Mouse (Mus musculus) embryonic facial prominence, embryonic 14.5 days (tissue): ENCODE results near the gene Jkamp. TPM values are rescaled to one million over a fixed set of nuclear protein-coding genes. Genes with fewer than 3 reads are reported as not detected.

ENCODE experiments used
- ATAC-seq: fragments of 200-750 bp; cut with Nextera tagmentation; 2 replicates; pipeline ENCODE4 v1.8.0; 2017; ENCODE audit warnings: low read depth, moderate number of reproducible peaks, moderate TSS enrichment
- DNase-seq: peaks from one replicate; pipeline ENCODE4 v3.0.0-alpha.2; 2015; ENCODE audit warnings: low spot score
- H3K27ac ChIP-seq: fragments of 300-500 bp; sonication (generic); replicated peaks from 2 replicates; pipeline ENCODE4 v1.5.1; 2014; ENCODE audit warnings: low read depth, mild to moderate bottlenecking, low read length, moderate library complexity
- H3K27me3 ChIP-seq: fragments of 300-500 bp; sonication (generic); replicated peaks from 2 replicates; pipeline ENCODE4 v1.6.1; 2014; ENCODE audit warnings: low read length; ENCODE audit not compliant: control insufficient read depth, insufficient read depth
- H3K36me3 ChIP-seq: fragments of 300-500 bp; sonication (generic); 2 replicates; pipeline ENCODE4 v1.6.1; 2014; ENCODE audit warnings: low read length, mixed read lengths; ENCODE audit not compliant: control insufficient read depth, insufficient read depth
- H3K4me1 ChIP-seq: fragments of 300-500 bp; sonication (generic); 2 replicates; pipeline ENCODE4 v1.6.1; 2014; ENCODE audit warnings: antibody characterized with exemption, low read length; ENCODE audit not compliant: control insufficient read depth, insufficient read depth
- H3K4me2 ChIP-seq: fragments of 300-500 bp; sonication (generic); 2 replicates; pipeline ENCODE4 v1.6.1; 2014; ENCODE audit warnings: low read depth, mild to moderate bottlenecking, low read length, moderate library complexity, mixed read lengths
- H3K4me3 ChIP-seq: fragments of 300-500 bp; sonication (generic); 2 replicates; pipeline ENCODE4 v1.5.1; 2014; ENCODE audit warnings: low read depth, mild to moderate bottlenecking, low read length
- H3K9ac ChIP-seq: fragments of 300-500 bp; sonication (generic); 2 replicates; pipeline ENCODE4 v1.6.1; 2014; ENCODE audit warnings: low read depth, mild to moderate bottlenecking, low read length, moderate library complexity, mixed read lengths
- H3K9me3 ChIP-seq: fragments of 300-500 bp; sonication (generic); 2 replicates; pipeline ENCODE4 v1.6.1; 2016; ENCODE audit warnings: low read length; ENCODE audit not compliant: control insufficient read depth
- WGBS: fragments of 180-500 bp; shearing (Covaris S2); extraction: QIAGEN DNeasy Blood & Tissue Kit; methylation state at CpG from one replicate; pipeline ENCODE4 v1.1.7; 2014; 5-methylcytosine and 5-hydroxymethylcytosine counted together
- polyA plus RNA-seq: library from polyadenylated mRNA; unstranded; fragments of >200 nt; fragmentation: Nextera tagmentation; extraction: Ambion mirVana; gene quantifications from 2 replicates; pipeline ENCODE4 v1.2.1, GENCODE M21; 2014

Gene Jkamp
- polyA plus RNA-seq, 1 experiment from 2014 or later, result 49.3 TPM

GRCm38 (mm10) chr12:72081961-72082360 lies 3.4 kb upstream of the Jkamp start:
- no peaks in the 10 kb centered on the region for H3K27me3 ChIP-seq
- no peak for DNase-seq
- H3K4me1 ChIP-seq, result peaks cover 13% of the 10 kb centered on the region; the same call in 1 of the 2 replicates
- WGBS, result 77% methylated on average over 3 of the region's 3 CpGs
- no peaks in the 10 kb centered on the region for H3K36me3 ChIP-seq
- no peaks in the 10 kb centered on the region for H3K9me3 ChIP-seq
- H3K9ac ChIP-seq, result 0 out of 2 replicates have a peak overlapping the region, but pooled peaks have one; percentile 46
- no peak overlapping the region for H3K27ac ChIP-seq
- ATAC-seq, result no peak
- H3K4me2 ChIP-seq, result peak overlapping the region; percentile 47; the same call in 1 of the 2 replicates
- no peak overlapping the region for H3K4me3 ChIP-seq

GRCm38 (mm10) chr12:72082370-72082769 lies 3.0 kb upstream of the Jkamp start:
- DNase-seq (peak; percentile 30), ATAC-seq (no peak)
- H3K27me3 ChIP-seq, result no peaks in the 10 kb centered on the region
- 24% methylated on average over 18 of the region's 18 CpGs for WGBS
- H3K9me3 ChIP-seq, result no peaks in the 10 kb centered on the region
- H3K4me3 ChIP-seq, result peak overlapping the region; percentile 3; the same call in 1 of the 2 replicates
- H3K4me2 ChIP-seq, result peak overlapping the region; percentile 47
- H3K27ac ChIP-seq, result no peak overlapping the region
- peaks cover 16% of the 10 kb centered on the region for H3K4me1 ChIP-seq
- no peaks in the 10 kb centered on the region for H3K36me3 ChIP-seq
- peak overlapping the region; percentile 46; the same call in 1 of the 2 replicates for H3K9ac ChIP-seq

- H3K27ac ChIP-seq, result no peak overlapping the region
- no peak overlapping the region for H3K4me2 ChIP-seq
- no peaks in the 10 kb centered on the region for H3K27me3 ChIP-seq
- H3K9ac ChIP-seq, result no peak overlapping the region
- no peak for DNase-seq
- no peaks in the 10 kb centered on the region for H3K36me3 ChIP-seq
- no peak overlapping the region for H3K4me3 ChIP-seq
- 84% methylated on average over 9 of the region's 9 CpGs for WGBS
- H3K9me3 ChIP-seq, result no peaks in the 10 kb centered on the region
- H3K4me1 ChIP-seq, result peaks cover 25% of the 10 kb centered on the region
- ATAC-seq, result no peak
These were observed 2.1 kb upstream of the Jkamp start for GRCm38 (mm10) chr12:72083265-72083664.

- H3K4me2 ChIP-seq, result peak overlapping the region; percentile 87
- H3K4me3 ChIP-seq, result peak overlapping the region; percentile 64
- H3K27ac ChIP-seq, result peak overlapping the region; percentile 81
- no peak for ATAC-seq
- peaks cover 25% of the 10 kb centered on the region for H3K4me1 ChIP-seq
- H3K9ac ChIP-seq, result peak overlapping the region; percentile 79
- no peaks in the 10 kb centered on the region for H3K27me3 ChIP-seq
- H3K9me3 ChIP-seq, result no peaks in the 10 kb centered on the region
- whole genome bisulfite sequencing, result 2% methylated on average over 35 of the region's 46 CpGs
- no peaks in the 10 kb centered on the region for H3K36me3 ChIP-seq
- DNase-seq, result peak; percentile 64
These were observed 947 bp upstream of the Jkamp start for GRCm38 (mm10) chr12:72084261-72085023.

GRCm38 (mm10) chr12:72085024-72085328 lies 413 bp upstream of the Jkamp start:
- H3K4me2 ChIP-seq, result peak overlapping the region; percentile 87
- 0 out of 2 replicates have a peak, but pooled peaks cover 3% of the 10 kb centered on the region for H3K36me3 ChIP-seq
- ATAC-seq (no peak; the same call in 1 of the 2 replicates), DNase-seq (no peak)
- no peaks in the 10 kb centered on the region for H3K27me3 ChIP-seq
- H3K27ac ChIP-seq, result peak overlapping the region; percentile 81
- WGBS, result 2% methylated on average over 17 of the region's 31 CpGs
- peak overlapping the region; percentile 64 for H3K4me3 ChIP-seq
- no peaks in the 10 kb centered on the region for H3K9me3 ChIP-seq
- peak overlapping the region; percentile 79 for H3K9ac ChIP-seq
- H3K4me1 ChIP-seq, result peaks cover 25% of the 10 kb centered on the region

- H3K27ac ChIP-seq, result peak overlapping the region; percentile 95
- H3K4me2 ChIP-seq, result peak overlapping the region; percentile 87
- ATAC-seq (no peak), DNase-seq (no peak)
- H3K27me3 ChIP-seq, result no peaks in the 10 kb centered on the region
- H3K4me1 ChIP-seq, result peaks cover 25% of the 10 kb centered on the region
- peak overlapping the region; percentile 85 for H3K9ac ChIP-seq
- H3K4me3 ChIP-seq, result peak overlapping the region; percentile 64
- H3K9me3 ChIP-seq, result no peaks in the 10 kb centered on the region
- WGBS, result 1% methylated on average over 18 of the region's 18 CpGs
- H3K36me3 ChIP-seq, result peaks cover 16% of the 10 kb centered on the region; the same call in 1 of the 2 replicates
These were observed 907 bp downstream of the Jkamp start for GRCm38 (mm10) chr12:72086166-72086825.

GRCm38 (mm10) chr12:72089802-72090201 lies 4.4 kb downstream of the Jkamp start:
- Histone ChIP-seq H3K9me3 (no peaks in the 10 kb centered on the region), H3K27ac (no peak overlapping the region), H3K36me3 (peaks cover 50% of the 10 kb centered on the region), H3K4me3 (no peak overlapping the region), H3K4me1 (peaks cover 15% of the 10 kb centered on the region), H3K9ac (no peak overlapping the region), H3K27me3 (no peaks in the 10 kb centered on the region), H3K4me2 (no peak overlapping the region)
- WGBS, result 94% methylated on average over 4 of the region's 4 CpGs
- DNase-seq, result no peak
- ATAC-seq, result no peak

- Histone ChIP-seq H3K27ac (no peak overlapping the region), H3K4me3 (no peak overlapping the region), H3K9me3 (no peaks in the 10 kb centered on the region), H3K36me3 (peaks cover 86% of the 10 kb centered on the region), H3K4me2 (no peak overlapping the region), H3K4me1 (no peaks in the 10 kb centered on the region), H3K9ac (no peak overlapping the region), H3K27me3 (no peaks in the 10 kb centered on the region)
- ATAC-seq (no peak), DNase-seq (no peak)
- 96% methylated on average over 8 of the region's 8 CpGs for WGBS
These were observed 11.6 kb downstream of the Jkamp start for GRCm38 (mm10) chr12:72096966-72097365.
